Mouse (Mus musculus) forebrain, embryonic 13.5 days (tissue): Measurements from ENCODE around the gene Wdr82. TPM values are rescaled to one million over a fixed set of nuclear protein-coding genes. Genes with fewer than 3 reads are reported as not detected.
"Not testable (repeated sequence)": the region's sequence is repeated elsewhere in the genome, so short reads cannot be mapped to it uniquely, and the experiment has no call there.

Source experiments
- ATAC-seq: fragments of 200-750 bp; cut with Nextera tagmentation; 2 replicates; pipeline ENCODE4 v1.8.0; 2017
- H3K27ac ChIP-seq: fragments of 300-500 bp; sonication (generic); 2 replicates; pipeline ENCODE4 v1.5.1; 2015; ENCODE audit warnings: inconsistent platforms, mild to moderate bottlenecking, moderate library complexity
- H3K27me3 ChIP-seq: fragments of 300-500 bp; sonication (generic); 2 replicates; pipeline ENCODE4 v1.6.1; 2015; ENCODE audit warnings: mild to moderate bottlenecking, inconsistent platforms
- H3K36me3 ChIP-seq: fragments of 300-500 bp; sonication (generic); 2 replicates; pipeline ENCODE4 v1.6.1; 2015; ENCODE audit warnings: mild to moderate bottlenecking, inconsistent platforms; ENCODE audit not compliant: poor library complexity, severe bottlenecking
- H3K4me1 ChIP-seq: fragments of 300-500 bp; sonication (generic); 2 replicates; pipeline ENCODE4 v1.6.1; 2015; ENCODE audit warnings: inconsistent platforms
- H3K4me2 ChIP-seq: fragments of 300-500 bp; sonication (generic); 2 replicates; pipeline ENCODE4 v1.6.1; 2015; ENCODE audit warnings: inconsistent platforms, mild to moderate bottlenecking, moderate library complexity
- H3K4me3 ChIP-seq: fragments of 300-500 bp; sonication (generic); 2 replicates; pipeline ENCODE4 v1.5.1; 2015; ENCODE audit warnings: mild to moderate bottlenecking, inconsistent platforms
- H3K9ac ChIP-seq: fragments of 300-500 bp; sonication (generic); 2 replicates; pipeline ENCODE4 v1.6.1; 2015; ENCODE audit warnings: mild to moderate bottlenecking, inconsistent platforms
- H3K9me3 ChIP-seq: fragments of 300-500 bp; sonication (generic); replicated peaks from 2 replicates; pipeline ENCODE4 v1.6.1; 2016; ENCODE audit warnings: inconsistent platforms
- WGBS: fragments of 180-500 bp; shearing (Covaris S2); methylation state at CpG from one replicate; pipeline ENCODE4 v1.1.7; 2015; 5-methylcytosine and 5-hydroxymethylcytosine counted together
- polyA plus RNA-seq: library from polyadenylated mRNA; unstranded; fragments of >200 nt; fragmentation: Nextera tagmentation; extraction: Ambion mirVana; gene quantifications from 2 replicates; pipeline ENCODE4 v1.2.1, GENCODE M21; 2015

The Wdr82 gene
- polyA plus RNA-seq, 1 experiment from 2014 or later: 33.8 TPM

GRCm38 (mm10) chr9:106167241-106167640 lies 3.5 kb upstream of the Wdr82 start:
- no peak overlapping the region for H3K4me3 ChIP-seq
- H3K36me3 ChIP-seq: no peaks in the 10 kb centered on the region
- H3K4me1 ChIP-seq: peaks cover 7% of the 10 kb centered on the region; the same call in 1 of the 2 replicates
- no peak for ATAC-seq
- no peaks in the 10 kb centered on the region for H3K9me3 ChIP-seq
- no peak overlapping the region for H3K4me2 ChIP-seq
- 73% methylated on average over 3 of the region's 3 CpGs for WGBS
- H3K9ac ChIP-seq: no peak overlapping the region
- no peak overlapping the region for H3K27ac ChIP-seq
- no peaks in the 10 kb centered on the region for H3K27me3 ChIP-seq

DNA sequence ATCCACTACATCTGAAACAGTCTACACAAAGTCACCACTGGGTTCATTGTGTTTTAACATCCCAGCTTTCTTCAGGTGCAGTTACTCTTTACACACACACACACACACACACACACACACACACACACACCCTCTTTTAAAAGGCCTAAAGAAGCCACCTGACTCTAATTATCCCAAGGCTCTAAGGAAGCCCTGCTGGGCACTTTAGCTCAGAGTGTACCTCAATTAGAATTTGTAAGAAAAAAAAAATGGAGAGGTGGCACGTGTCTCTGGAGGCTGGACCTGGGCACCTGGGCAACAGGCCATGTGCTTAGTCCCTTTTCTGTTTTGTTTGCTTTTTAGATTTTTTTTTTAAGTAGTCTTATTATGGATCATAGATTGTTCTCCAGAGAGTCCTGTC lies 3.0 kb upstream of the Wdr82 start:
- Histone ChIP-seq H3K9me3 (no peaks in the 10 kb centered on the region), H3K9ac (no peak overlapping the region), H3K36me3 (no peaks in the 10 kb centered on the region), H3K27me3 (no peaks in the 10 kb centered on the region), H3K4me3 (no peak overlapping the region), H3K4me2 (no peak overlapping the region), H3K27ac (no peak overlapping the region), H3K4me1 (peaks cover 12% of the 10 kb centered on the region)
- 15% methylated on average over 1 of the region's 1 CpGs for WGBS
- no peak for ATAC-seq

GRCm38 (mm10) chr9:106169006-106169405 lies 1.7 kb upstream of the Wdr82 start:
- not testable (repeated sequence) for H3K4me3 ChIP-seq

GRCm38 (mm10) chr9:106169917-106170316 lies 811 bp upstream of the Wdr82 start:
- WGBS: 39% methylated on average over 6 of the region's 6 CpGs
- 0 out of 2 replicates have a peak overlapping the region, but pooled peaks have one; percentile 96 for H3K27ac ChIP-seq
- no peaks in the 10 kb centered on the region for H3K9me3 ChIP-seq
- no peaks in the 10 kb centered on the region for H3K27me3 ChIP-seq
- H3K4me3 ChIP-seq: peak overlapping the region; percentile 80
- 0 out of 2 replicates have a peak, but pooled peaks cover 4% of the 10 kb centered on the region for H3K36me3 ChIP-seq
- H3K9ac ChIP-seq: peak overlapping the region; percentile 91
- peak overlapping the region; percentile 83 for H3K4me2 ChIP-seq
- ATAC-seq: no peak
- H3K4me1 ChIP-seq: peaks cover 33% of the 10 kb centered on the region

More at GRCm38 (mm10) chr9:106169006-106169405, 1.7 kb upstream of the Wdr82 start:
- peaks cover 25% of the 10 kb centered on the region for H3K4me1 ChIP-seq
- H3K9me3 ChIP-seq, H3K36me3 ChIP-seq, H3K27me3 ChIP-seq, H3K27ac ChIP-seq, H3K9ac ChIP-seq, ATAC-seq, H3K4me2 ChIP-seq: not testable (repeated sequence)
- 76% methylated on average over 1 of the region's 1 CpGs for WGBS

DNA sequence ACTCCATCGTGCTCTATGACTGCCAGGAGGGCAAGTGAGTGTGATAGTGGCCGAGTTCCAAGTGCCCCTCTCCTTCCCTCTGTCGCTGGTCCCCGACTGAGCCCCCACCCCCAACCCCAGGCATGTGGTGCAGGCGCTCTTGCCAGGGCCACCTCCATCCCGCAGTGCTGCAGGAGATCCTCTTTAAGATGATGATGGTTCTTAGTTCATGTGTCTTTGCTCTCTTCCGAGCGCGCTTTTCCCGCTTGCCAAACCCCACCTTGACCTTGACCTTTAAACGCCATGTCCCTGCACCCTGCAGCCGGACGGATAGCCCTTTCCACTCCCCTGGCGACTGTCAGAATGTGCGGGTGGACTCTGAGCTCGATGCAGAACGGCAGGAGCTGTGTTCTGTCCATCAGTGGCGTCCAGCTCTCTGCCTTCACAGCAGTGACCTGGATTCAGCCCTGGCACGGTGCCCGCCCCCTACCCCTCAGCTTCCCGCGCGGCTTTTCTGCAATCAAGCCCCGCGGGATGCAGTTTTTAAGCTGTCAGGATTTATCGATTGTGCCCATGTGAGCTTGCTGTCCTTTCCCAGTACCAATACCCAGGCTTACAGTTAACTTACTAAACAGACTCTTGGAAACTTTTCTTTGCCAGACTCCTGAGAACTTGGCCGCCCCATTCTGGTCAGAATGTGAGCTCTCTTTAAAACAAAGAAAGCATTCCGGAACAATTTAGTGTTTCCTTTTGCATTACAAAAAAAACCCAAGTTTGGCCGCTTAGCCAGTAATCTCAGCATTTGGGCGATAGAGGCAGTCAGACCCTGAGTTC lies 824 bp downstream of the Wdr82 start:
- ATAC-seq: peak; percentile 66
- H3K9ac ChIP-seq: peak overlapping the region; percentile 91
- H3K36me3 ChIP-seq: peaks cover 7% of the 10 kb centered on the region; the same call in 1 of the 2 replicates
- peak overlapping the region; percentile 80 for H3K4me3 ChIP-seq
- peaks cover 44% of the 10 kb centered on the region for H3K4me1 ChIP-seq
- H3K27ac ChIP-seq: peak overlapping the region; percentile 96
- H3K9me3 ChIP-seq: no peaks in the 10 kb centered on the region
- under 1% methylated on average over 30 of the region's 30 CpGs for WGBS
- H3K4me2 ChIP-seq: peak overlapping the region; percentile 83
- no peaks in the 10 kb centered on the region for H3K27me3 ChIP-seq

DNA sequence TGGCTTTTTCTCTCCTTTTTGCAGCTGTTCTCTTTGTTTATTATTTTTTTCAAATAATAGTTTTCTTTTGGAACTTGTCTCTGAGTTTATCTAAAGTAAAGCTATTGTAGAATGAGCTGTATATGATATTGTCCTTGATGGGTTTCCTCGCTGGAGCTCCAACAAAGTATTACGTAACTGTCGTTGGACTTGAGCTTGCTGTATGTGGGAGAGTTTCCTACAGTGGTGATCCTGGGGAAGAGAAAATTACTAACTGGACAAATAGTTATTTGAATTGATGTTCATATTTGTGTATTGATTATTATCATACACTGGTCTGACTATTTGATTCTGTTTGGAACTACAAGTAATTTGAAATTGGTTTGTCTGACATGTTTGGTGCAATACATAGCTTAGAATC lies 1.8 kb downstream of the Wdr82 start:
- peak overlapping the region; percentile 83 for H3K4me2 ChIP-seq
- H3K9me3 ChIP-seq: no peaks in the 10 kb centered on the region
- WGBS: 24% methylated on average over 3 of the region's 3 CpGs
- H3K27me3 ChIP-seq: no peaks in the 10 kb centered on the region
- H3K4me3 ChIP-seq: peak overlapping the region; percentile 80
- H3K27ac ChIP-seq: no peak overlapping the region
- H3K9ac ChIP-seq: peak overlapping the region; percentile 91
- ATAC-seq: no peak
- H3K4me1 ChIP-seq: peaks cover 44% of the 10 kb centered on the region
- peaks cover 17% of the 10 kb centered on the region for H3K36me3 ChIP-seq

GRCm38 (mm10) chr9:106173363-106173762 lies 2.6 kb downstream of the Wdr82 start:
- H3K4me3 ChIP-seq: peak overlapping the region; percentile 80
- H3K27ac ChIP-seq: no peak overlapping the region
- H3K9me3 ChIP-seq: no peaks in the 10 kb centered on the region
- H3K27me3 ChIP-seq: no peaks in the 10 kb centered on the region
- WGBS: 57% methylated on average over 2 of the region's 2 CpGs
- peak overlapping the region; percentile 50; the same call in 1 of the 2 replicates for H3K9ac ChIP-seq
- no peak for ATAC-seq
- peaks cover 44% of the 10 kb centered on the region for H3K4me1 ChIP-seq
- peak overlapping the region; percentile 83 for H3K4me2 ChIP-seq
- peaks cover 25% of the 10 kb centered on the region for H3K36me3 ChIP-seq

DNA sequence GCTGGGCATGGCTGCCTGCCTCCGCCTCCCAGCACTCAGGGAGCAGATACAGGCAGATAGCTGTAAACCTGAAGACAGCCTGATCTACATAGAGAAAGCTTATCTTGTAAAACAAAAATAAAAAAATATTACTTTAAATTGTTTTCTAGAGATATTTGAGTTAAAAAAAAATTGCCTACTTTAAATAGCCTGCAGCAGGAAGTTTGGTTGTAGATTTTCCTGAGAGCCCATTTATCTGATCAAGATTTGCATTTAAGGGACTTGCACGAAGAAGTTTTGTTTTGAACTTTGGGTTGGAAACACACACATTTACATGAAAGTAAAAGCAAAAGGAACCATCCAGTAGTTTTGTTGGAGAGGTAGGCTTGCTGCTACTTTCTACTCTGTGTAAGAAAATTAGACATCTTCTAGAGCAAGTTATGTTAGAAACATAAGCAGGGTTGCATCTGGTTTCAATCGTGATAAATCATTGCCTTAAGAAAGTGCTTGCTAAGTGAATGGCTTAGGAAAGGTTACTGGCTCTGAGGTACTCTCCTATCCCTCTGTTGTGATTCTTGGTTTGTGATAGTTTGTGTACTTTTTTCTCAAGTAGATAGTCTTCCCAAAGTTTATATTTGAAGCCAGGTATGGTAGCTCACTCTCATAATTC lies 4.9 kb downstream of the Wdr82 start:
- Histone ChIP-seq H3K27ac (no peak overlapping the region), H3K36me3 (peaks cover 48% of the 10 kb centered on the region), H3K9ac (no peak overlapping the region), H3K27me3 (no peaks in the 10 kb centered on the region), H3K4me2 (no peak overlapping the region), H3K4me1 (peaks cover 38% of the 10 kb centered on the region), H3K9me3 (no peaks in the 10 kb centered on the region), H3K4me3 (no peak overlapping the region)
- ATAC-seq: no peak
- 91% methylated on average over 3 of the region's 3 CpGs for WGBS

DNA sequence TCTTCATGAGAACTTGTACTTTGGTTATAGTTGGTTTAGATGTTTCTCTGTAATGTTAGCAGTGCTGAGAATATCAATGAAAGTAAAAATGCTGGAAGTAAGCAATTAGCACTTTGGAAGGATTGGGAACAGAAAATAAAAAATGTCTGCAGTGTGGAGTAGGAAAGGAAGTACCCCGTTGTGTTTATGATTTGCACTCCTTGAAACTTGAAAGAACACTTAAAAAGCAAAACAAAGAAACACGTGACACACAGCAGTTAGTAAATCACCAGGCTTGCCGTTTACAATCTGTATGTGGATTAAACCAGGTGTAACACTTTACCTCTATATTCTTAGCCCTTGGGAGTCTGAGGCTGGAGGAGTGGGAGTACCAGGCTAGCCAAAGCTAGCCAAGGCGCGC lies 6.0 kb downstream of the Wdr82 start:
- Histone ChIP-seq H3K36me3 (peaks cover 59% of the 10 kb centered on the region), H3K27me3 (no peaks in the 10 kb centered on the region), H3K9me3 (no peaks in the 10 kb centered on the region), H3K4me2 (no peak overlapping the region), H3K9ac (no peak overlapping the region), H3K4me1 (peaks cover 38% of the 10 kb centered on the region), H3K27ac (no peak overlapping the region), H3K4me3 (no peak overlapping the region)
- ATAC-seq: no peak
- WGBS: 83% methylated on average over 5 of the region's 5 CpGs

- 89% methylated on average over 6 of the region's 6 CpGs for WGBS
- Histone ChIP-seq H3K36me3 (peaks cover 69% of the 10 kb centered on the region), H3K4me3 (no peak overlapping the region), H3K4me2 (no peak overlapping the region), H3K4me1 (peaks cover 31% of the 10 kb centered on the region), H3K27ac (no peak overlapping the region), H3K9me3 (no peaks in the 10 kb centered on the region), H3K9ac (no peak overlapping the region), H3K27me3 (no peaks in the 10 kb centered on the region)
- ATAC-seq: no peak
These were observed 7.1 kb downstream of the Wdr82 start for GRCm38 (mm10) chr9:106177799-106178198.

GRCm38 (mm10) chr9:106179454-106179853 lies 8.7 kb downstream of the Wdr82 start:
- WGBS: 97% methylated on average over 2 of the region's 2 CpGs
- Histone ChIP-seq H3K4me3 (no peak overlapping the region), H3K9ac (no peak overlapping the region), H3K4me1 (peaks cover 15% of the 10 kb centered on the region), H3K27me3 (no peaks in the 10 kb centered on the region), H3K36me3 (peaks cover 81% of the 10 kb centered on the region), H3K27ac (no peak overlapping the region), H3K9me3 (no peaks in the 10 kb centered on the region), H3K4me2 (no peak overlapping the region)
- ATAC-seq: no peak

- Histone ChIP-seq H3K36me3 (peaks cover 86% of the 10 kb centered on the region), H3K9me3 (no peaks in the 10 kb centered on the region), H3K9ac (no peak overlapping the region), H3K4me2 (no peak overlapping the region), H3K4me1 (peaks cover 10% of the 10 kb centered on the region), H3K27me3 (no peaks in the 10 kb centered on the region), H3K27ac (no peak overlapping the region), H3K4me3 (no peak overlapping the region)
- ATAC-seq: no peak
- 93% methylated on average over 3 of the region's 3 CpGs for WGBS
These were observed 9.2 kb downstream of the Wdr82 start for GRCm38 (mm10) chr9:106179964-106180363.
